Mouse (Mus musculus) G1E (cell line): Measurements from ENCODE around the gene Clic3.

Experiments
- CTCF ChIP-seq: IDR thresholded peaks from 2 replicates; pipeline ENCODE4 v1.5.1; 2012; ENCODE audit warnings: low read depth, low read length, inconsistent platforms, mixed read lengths
- GATA1 ChIP-seq: IDR thresholded peaks from 2 replicates; pipeline ENCODE4 v1.6.1; 2012; ENCODE audit warnings: borderline replicate concordance, low read length, inconsistent platforms, mixed read lengths
- TAL1 ChIP-seq: conservative IDR thresholded peaks from 2 replicates; pipeline ENCODE4 v1.6.1; 2012; ENCODE audit warnings: low read depth, low read length, inconsistent platforms, mixed read lengths

DNA sequence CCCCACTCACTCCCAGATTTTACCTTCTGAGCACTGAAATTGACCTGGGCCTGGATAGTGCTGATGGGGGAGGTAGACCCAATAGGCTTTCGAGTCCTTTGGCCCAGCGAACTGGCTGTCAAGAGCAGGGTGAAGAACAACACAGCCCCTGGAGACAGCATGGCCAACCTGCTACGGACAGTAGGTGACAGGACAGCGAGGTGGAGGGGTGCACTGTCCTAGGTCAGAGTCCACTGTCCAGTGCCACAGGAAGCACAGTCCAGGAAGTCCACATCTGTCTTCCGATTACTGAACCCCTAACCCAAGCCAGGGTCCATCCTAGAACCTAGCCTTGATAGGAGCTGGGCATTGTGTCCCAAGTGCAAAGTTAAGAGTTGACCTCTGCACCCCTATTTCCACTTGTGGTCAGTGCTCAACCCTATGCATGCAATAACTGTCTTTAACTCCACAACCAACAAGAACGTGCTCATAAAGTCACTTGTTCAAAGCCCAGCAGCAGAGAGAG lies 43.5 kb downstream of the Clic3 start:
- TF ChIP-seq CTCF (no peak), GATA1 (no peak), TAL1 (no peak)
